Mouse (Mus musculus): Measurements from ENCODE around the gene Ank. TPM values are rescaled to one million over a fixed set of nuclear protein-coding genes. Genes with fewer than 3 reads are reported as not detected.
"Not testable (repeated sequence)": the region's sequence is repeated elsewhere in the genome, so short reads cannot be mapped to it uniquely, and the experiment has no call there.

The Ank gene
- total RNA-seq (2017), result 4.1 and 4.8 TPM in 2 replicates

- ATAC-seq (ENCODE audit: extremely low read depth, insufficient number of reproducible peaks, low FRiP score, poor library complexity, severe bottlenecking), result peak; percentile 44
Observed at GRCm38 (mm10) chr15:27466131-27467080, at the start of gene Ank. Gene Ank (plus strand): TSS chr15:27466677.

GRCm38 (mm10) chr15:27418566-27419331 lies 47.7 kb upstream of the Ank start:
- ATAC-seq (ENCODE audit: extremely low read depth, insufficient number of reproducible peaks, low FRiP score, poor library complexity, severe bottlenecking), result no peak

GRCm38 (mm10) chr15:27421531-27421930 lies 44.9 kb upstream of the Ank start:
- ATAC-seq (ENCODE audit: extremely low read depth, insufficient number of reproducible peaks, low FRiP score, poor library complexity, severe bottlenecking), result no peak

- no peak for ATAC-seq (ENCODE audit: extremely low read depth, insufficient number of reproducible peaks, low FRiP score, poor library complexity, severe bottlenecking)
Observed at GRCm38 (mm10) chr15:27427581-27427980, 38.9 kb upstream of the Ank start.

GRCm38 (mm10) chr15:27430241-27430640 lies 36.2 kb upstream of the Ank start:
- no peak for ATAC-seq (ENCODE audit: extremely low read depth, insufficient number of reproducible peaks, low FRiP score, poor library complexity, severe bottlenecking)

GRCm38 (mm10) chr15:27432851-27433615 lies 33.4 kb upstream of the Ank start:
- ATAC-seq (ENCODE audit: extremely low read depth, insufficient number of reproducible peaks, low FRiP score, poor library complexity, severe bottlenecking), result no peak

- ATAC-seq (ENCODE audit: extremely low read depth, insufficient number of reproducible peaks, low FRiP score, poor library complexity, severe bottlenecking), result no peak
Observed at GRCm38 (mm10) chr15:27435409-27435808, 31.1 kb upstream of the Ank start.

GRCm38 (mm10) chr15:27436194-27436593 lies 30.3 kb upstream of the Ank start:
- no peak for ATAC-seq (ENCODE audit: extremely low read depth, insufficient number of reproducible peaks, low FRiP score, poor library complexity, severe bottlenecking)

- ATAC-seq (ENCODE audit: extremely low read depth, insufficient number of reproducible peaks, low FRiP score, poor library complexity, severe bottlenecking), result no peak
Observed at GRCm38 (mm10) chr15:27441053-27441452, 25.4 kb upstream of the Ank start.

GRCm38 (mm10) chr15:27441529-27441928 lies 24.9 kb upstream of the Ank start:
- ATAC-seq (ENCODE audit: extremely low read depth, insufficient number of reproducible peaks, low FRiP score, poor library complexity, severe bottlenecking), result no peak

GRCm38 (mm10) chr15:27441951-27442350 lies 24.5 kb upstream of the Ank start:
- ATAC-seq (ENCODE audit: extremely low read depth, insufficient number of reproducible peaks, low FRiP score, poor library complexity, severe bottlenecking), result no peak

- ATAC-seq (ENCODE audit: extremely low read depth, insufficient number of reproducible peaks, low FRiP score, poor library complexity, severe bottlenecking), result no peak
Observed at GRCm38 (mm10) chr15:27444772-27445347, 21.6 kb upstream of the Ank start.

- no peak for ATAC-seq (ENCODE audit: extremely low read depth, insufficient number of reproducible peaks, low FRiP score, poor library complexity, severe bottlenecking)
Observed at GRCm38 (mm10) chr15:27450689-27451088, 15.8 kb upstream of the Ank start.

- ATAC-seq (ENCODE audit: extremely low read depth, insufficient number of reproducible peaks, low FRiP score, poor library complexity, severe bottlenecking), result no peak
Observed at GRCm38 (mm10) chr15:27451760-27452159, 14.7 kb upstream of the Ank start.

- no peak for ATAC-seq (ENCODE audit: extremely low read depth, insufficient number of reproducible peaks, low FRiP score, poor library complexity, severe bottlenecking)
Observed at GRCm38 (mm10) chr15:27452496-27452895, 14.0 kb upstream of the Ank start.

- no peak for ATAC-seq (ENCODE audit: extremely low read depth, insufficient number of reproducible peaks, low FRiP score, poor library complexity, severe bottlenecking)
Observed at GRCm38 (mm10) chr15:27457001-27457400, 9.5 kb upstream of the Ank start.

GRCm38 (mm10) chr15:27459781-27460180 lies 6.7 kb upstream of the Ank start:
- not testable (repeated sequence) for ATAC-seq (ENCODE audit: extremely low read depth, insufficient number of reproducible peaks, low FRiP score, poor library complexity, severe bottlenecking)

- ATAC-seq (ENCODE audit: extremely low read depth, insufficient number of reproducible peaks, low FRiP score, poor library complexity, severe bottlenecking), result no peak
Observed at GRCm38 (mm10) chr15:27461336-27462245, 4.9 kb upstream of the Ank start.
